Mouse (Mus musculus): ENCODE results near the gene E2f4. TPM values are rescaled to one million over a fixed set of nuclear protein-coding genes. Genes with fewer than 3 reads are reported as not detected.
A peak's percentile ranks its signal among the peaks of the same experiment; 100 is the strongest.

E2f4 gene
- polyA plus RNA-seq, 1 experiment from 2014 or later, result 266 TPM

- no peaks in the 10 kb centered on the region for H3K9me3 ChIP-seq (ENCODE audit: control insufficient read depth, low read length)
- no peak overlapping the region for H3K27ac ChIP-seq (ENCODE audit: low read depth, low read length)
- peaks cover 13% of the 10 kb centered on the region; the same call in 1 of the 2 replicates for H3K36me3 ChIP-seq (ENCODE audit: control insufficient read depth, insufficient read depth, low read length)
- ATAC-seq (replicated peaks; ENCODE audit: low FRiP score) (no peak), DNase-seq (ENCODE audit: low spot score) (no peak)
- peak overlapping the region; percentile 76 for H3K4me2 ChIP-seq
- peaks cover 27% of the 10 kb centered on the region for H3K4me1 ChIP-seq (replicated peaks; ENCODE audit: control insufficient read depth, insufficient read depth, low read length)
- H3K27me3 ChIP-seq (replicated peaks; ENCODE audit: control insufficient read depth, insufficient read depth, low read length), result peaks cover 6% of the 10 kb centered on the region
- WGBS, result 67% methylated on average over 11 of the region's 11 CpGs
- H3K9ac ChIP-seq (ENCODE audit: low read depth, low read length), result peak overlapping the region; percentile 10; the same call in 1 of the 2 replicates
- peak overlapping the region; percentile 26 for H3K4me3 ChIP-seq (ENCODE audit: low read depth, low read length)
Observed at GRCm38 (mm10) chr8:105295256-105295655, 2.2 kb upstream of the E2f4 start.

- peaks cover 28% of the 10 kb centered on the region for H3K4me1 ChIP-seq (replicated peaks; ENCODE audit: control insufficient read depth, insufficient read depth, low read length)
- H3K4me3 ChIP-seq (ENCODE audit: low read depth, low read length), result peak within 1 kb of the TSS; percentile 99
- 0 out of 2 replicates have a peak within 1 kb of the TSS, but pooled peaks have one; percentile 52 for H3K27ac ChIP-seq (ENCODE audit: low read depth, low read length)
- peak within 1 kb of the TSS; percentile 97 for H3K9ac ChIP-seq (ENCODE audit: low read depth, low read length)
- WGBS, result 37% methylated on average over 11 of the region's 11 CpGs
- no peaks in the 10 kb centered on the region for H3K27me3 ChIP-seq (replicated peaks; ENCODE audit: control insufficient read depth, insufficient read depth, low read length)
- peak within 1 kb of the TSS; percentile 76 for H3K4me2 ChIP-seq
- DNase-seq (ENCODE audit: low spot score), result no peak
- H3K9me3 ChIP-seq (ENCODE audit: control insufficient read depth, low read length), result no peaks in the 10 kb centered on the region
- ATAC-seq (replicated peaks; ENCODE audit: low FRiP score), result no peak
- H3K36me3 ChIP-seq (ENCODE audit: control insufficient read depth, insufficient read depth, low read length), result peaks cover 18% of the 10 kb centered on the region
Observed at GRCm38 (mm10) chr8:105295895-105296573, 1.4 kb upstream of the E2f4 start, which contains the start of gene Exoc3l. Gene Exoc3l, minus strand, starts transcription at chr8:105296101.

GRCm38 (mm10) chr8:105298351-105299252 is 1.1 kb downstream of the E2f4 start:
- ATAC-seq (replicated peaks; ENCODE audit: low FRiP score) (no peak), DNase-seq (ENCODE audit: low spot score) (no peak)
- Histone ChIP-seq H3K4me3 (ENCODE audit: low read depth, low read length) (peak overlapping the region; percentile 99), H3K9ac (ENCODE audit: low read depth, low read length) (peak overlapping the region; percentile 97), H3K4me2 (peak overlapping the region; percentile 76), H3K27ac (ENCODE audit: low read depth, low read length) (peak overlapping the region; percentile 83), H3K27me3 (replicated peaks; ENCODE audit: control insufficient read depth, insufficient read depth, low read length) (no peaks in the 10 kb centered on the region), H3K36me3 (ENCODE audit: control insufficient read depth, insufficient read depth, low read length) (peaks cover 40% of the 10 kb centered on the region), H3K4me1 (replicated peaks; ENCODE audit: control insufficient read depth, insufficient read depth, low read length) (peaks cover 44% of the 10 kb centered on the region), H3K9me3 (ENCODE audit: control insufficient read depth, low read length) (no peaks in the 10 kb centered on the region)
- WGBS, result 38% methylated on average over 18 of the region's 18 CpGs

GRCm38 (mm10) chr8:105299962-105300361 is 2.5 kb downstream of the E2f4 start:
- H3K36me3 ChIP-seq (ENCODE audit: control insufficient read depth, insufficient read depth, low read length), result peaks cover 50% of the 10 kb centered on the region
- H3K4me2 ChIP-seq, result peak overlapping the region; percentile 76
- H3K9ac ChIP-seq (ENCODE audit: low read depth, low read length), result peak overlapping the region; percentile 67
- WGBS, result 52% methylated on average over 8 of the region's 8 CpGs
- H3K27me3 ChIP-seq (replicated peaks; ENCODE audit: control insufficient read depth, insufficient read depth, low read length), result no peaks in the 10 kb centered on the region
- H3K4me1 ChIP-seq (replicated peaks; ENCODE audit: control insufficient read depth, insufficient read depth, low read length), result peaks cover 54% of the 10 kb centered on the region
- DNase-seq (ENCODE audit: low spot score), result no peak
- peak; percentile 86 for ATAC-seq (replicated peaks; ENCODE audit: low FRiP score)
- peak overlapping the region; percentile 99 for H3K4me3 ChIP-seq (ENCODE audit: low read depth, low read length)
- H3K27ac ChIP-seq (ENCODE audit: low read depth, low read length), result peak overlapping the region; percentile 83
- no peaks in the 10 kb centered on the region for H3K9me3 ChIP-seq (ENCODE audit: control insufficient read depth, low read length)

- no peak overlapping the region for H3K9ac ChIP-seq (ENCODE audit: low read depth, low read length)
- H3K4me1 ChIP-seq (replicated peaks; ENCODE audit: control insufficient read depth, insufficient read depth, low read length), result peaks cover 56% of the 10 kb centered on the region
- H3K4me3 ChIP-seq (ENCODE audit: low read depth, low read length), result no peak overlapping the region
- no peak overlapping the region for H3K27ac ChIP-seq (ENCODE audit: low read depth, low read length)
- H3K36me3 ChIP-seq (ENCODE audit: control insufficient read depth, insufficient read depth, low read length), result peaks cover 58% of the 10 kb centered on the region
- no peaks in the 10 kb centered on the region for H3K27me3 ChIP-seq (replicated peaks; ENCODE audit: control insufficient read depth, insufficient read depth, low read length)
- no peak overlapping the region for H3K4me2 ChIP-seq
- H3K9me3 ChIP-seq (ENCODE audit: control insufficient read depth, low read length), result no peaks in the 10 kb centered on the region
- DNase-seq (ENCODE audit: low spot score) (no peak), ATAC-seq (replicated peaks; ENCODE audit: low FRiP score) (no peak)
- WGBS, result 76% methylated on average over 8 of the region's 8 CpGs
Observed at GRCm38 (mm10) chr8:105303396-105303795, 5.9 kb downstream of the E2f4 start.

GRCm38 (mm10) chr8:105303874-105304273 is 6.4 kb downstream of the E2f4 start:
- no peaks in the 10 kb centered on the region for H3K27me3 ChIP-seq (replicated peaks; ENCODE audit: control insufficient read depth, insufficient read depth, low read length)
- H3K4me1 ChIP-seq (replicated peaks; ENCODE audit: control insufficient read depth, insufficient read depth, low read length), result peaks cover 52% of the 10 kb centered on the region
- H3K4me2 ChIP-seq, result no peak overlapping the region
- 84% methylated on average over 9 of the region's 9 CpGs for WGBS
- DNase-seq (ENCODE audit: low spot score) (no peak), ATAC-seq (replicated peaks; ENCODE audit: low FRiP score) (no peak)
- H3K4me3 ChIP-seq (ENCODE audit: low read depth, low read length), result no peak overlapping the region
- H3K9me3 ChIP-seq (ENCODE audit: control insufficient read depth, low read length), result no peaks in the 10 kb centered on the region
- no peak overlapping the region for H3K9ac ChIP-seq (ENCODE audit: low read depth, low read length)
- H3K36me3 ChIP-seq (ENCODE audit: control insufficient read depth, insufficient read depth, low read length), result peaks cover 55% of the 10 kb centered on the region
- H3K27ac ChIP-seq (ENCODE audit: low read depth, low read length), result 0 out of 2 replicates have a peak overlapping the region, but pooled peaks have one; percentile 6

GRCm38 (mm10) chr8:105304325-105305210 is 7.1 kb downstream of the E2f4 start:
- 0 out of 2 replicates have a peak overlapping the region, but pooled peaks have one; percentile 6 for H3K27ac ChIP-seq (ENCODE audit: low read depth, low read length)

More at GRCm38 (mm10) chr8:105304325-105305210, 7.1 kb downstream of the E2f4 start:
- 76% methylated on average over 9 of the region's 9 CpGs for WGBS
- peak; percentile 16 for ATAC-seq (replicated peaks; ENCODE audit: low FRiP score)
- H3K4me2 ChIP-seq, result 0 out of 2 replicates have a peak overlapping the region, but pooled peaks have one; percentile 11
- H3K36me3 ChIP-seq (ENCODE audit: control insufficient read depth, insufficient read depth, low read length), result peaks cover 53% of the 10 kb centered on the region
- no peaks in the 10 kb centered on the region for H3K27me3 ChIP-seq (replicated peaks; ENCODE audit: control insufficient read depth, insufficient read depth, low read length)
- H3K4me3 ChIP-seq (ENCODE audit: low read depth, low read length), result no peak overlapping the region
- H3K9ac ChIP-seq (ENCODE audit: low read depth, low read length), result no peak overlapping the region
- no peaks in the 10 kb centered on the region for H3K9me3 ChIP-seq (ENCODE audit: control insufficient read depth, low read length)
- H3K4me1 ChIP-seq (replicated peaks; ENCODE audit: control insufficient read depth, insufficient read depth, low read length), result peaks cover 47% of the 10 kb centered on the region
- DNase-seq (ENCODE audit: low spot score), result no peak

Measured in liver, embryonic 11.5 days (tissue).